Mouse (Mus musculus): ENCODE data around the gene Pef1.

DNA sequence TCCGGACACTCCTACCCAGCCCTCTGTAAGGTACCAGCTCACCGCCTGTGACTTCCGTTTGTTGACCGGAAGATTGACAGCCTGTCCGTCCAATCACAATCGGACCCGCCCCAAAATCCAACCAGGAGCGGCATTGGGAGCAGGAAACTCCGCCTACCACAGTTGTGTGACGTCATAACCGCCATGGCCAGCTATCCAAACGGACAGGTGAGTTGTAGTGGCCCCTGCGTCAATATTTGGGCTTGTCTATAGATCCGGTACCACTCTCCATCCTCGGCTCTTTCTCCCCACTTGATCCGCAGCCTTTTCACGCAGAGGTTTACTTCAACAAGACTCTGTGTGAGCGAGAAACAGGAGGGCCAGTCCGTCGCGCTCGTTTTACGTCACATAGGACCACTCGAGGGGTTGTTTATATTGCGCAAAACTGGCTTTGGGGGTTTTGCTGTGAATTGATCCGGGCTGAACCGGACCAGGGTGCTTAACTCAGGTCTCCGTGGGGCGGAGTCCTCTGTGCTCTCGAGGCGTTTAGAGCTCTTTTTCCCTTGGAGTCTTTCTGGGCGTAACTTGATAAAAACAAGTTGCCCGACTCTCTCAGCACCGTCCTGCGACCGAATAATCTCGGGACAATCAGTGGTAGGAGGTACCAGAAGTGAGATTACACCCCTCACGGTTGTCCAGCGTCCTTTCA, 5.2 kb downstream of the Pef1 start:
- TF ChIP-seq POLR2A (IDR thresholded peaks at IDR 0.05; ENCODE audit: extremely low read depth, insufficient read depth, low read length): peak; percentile 83
- TF ChIP-seq CTCF (IDR thresholded peaks at IDR 0.05; ENCODE audit: extremely low read depth, insufficient read depth, low read length): no peak

Data from cortical plate, adult 2 months (tissue).